Mouse (Mus musculus) liver, adult (tissue): ENCODE results near the gene Vmn1r60.
"Not testable (repeated sequence)": the region's sequence is repeated elsewhere in the genome, so short reads cannot be mapped to it uniquely, and the experiment has no call there.

Source experiments
- GATA4 ChIP-seq: IDR thresholded peaks from 2 replicates; pipeline ENCODE4 v1.6.1; 2014; ENCODE audit warnings: mild to moderate bottlenecking, low read length; ENCODE audit not compliant: insufficient replicate concordance

The Vmn1r60 gene

DNA sequence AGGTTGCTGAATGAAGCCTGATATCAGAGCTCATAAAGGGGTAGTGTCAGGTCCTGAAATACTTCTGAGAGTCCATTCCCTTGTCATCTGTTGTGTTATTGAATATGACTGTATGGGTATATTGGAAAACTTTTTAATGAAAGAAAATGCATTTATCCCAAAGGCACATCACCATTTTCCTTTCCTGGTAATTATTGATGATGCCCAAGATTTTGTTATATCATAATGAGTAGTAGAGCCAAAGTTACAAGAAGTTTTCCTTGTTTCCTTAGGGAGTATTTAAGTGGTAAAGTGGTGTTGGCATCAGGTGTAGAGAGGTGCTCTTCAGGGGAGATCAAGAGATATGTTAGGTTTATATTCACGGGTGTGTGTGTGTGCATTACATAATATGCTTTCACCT lies at the start of gene Vmn1r60:
Gene Vmn1r60 (minus strand): TSS at position 101 of the 400 bp plus-strand sequence.
- not testable (repeated sequence) for TF ChIP-seq GATA4

DNA sequence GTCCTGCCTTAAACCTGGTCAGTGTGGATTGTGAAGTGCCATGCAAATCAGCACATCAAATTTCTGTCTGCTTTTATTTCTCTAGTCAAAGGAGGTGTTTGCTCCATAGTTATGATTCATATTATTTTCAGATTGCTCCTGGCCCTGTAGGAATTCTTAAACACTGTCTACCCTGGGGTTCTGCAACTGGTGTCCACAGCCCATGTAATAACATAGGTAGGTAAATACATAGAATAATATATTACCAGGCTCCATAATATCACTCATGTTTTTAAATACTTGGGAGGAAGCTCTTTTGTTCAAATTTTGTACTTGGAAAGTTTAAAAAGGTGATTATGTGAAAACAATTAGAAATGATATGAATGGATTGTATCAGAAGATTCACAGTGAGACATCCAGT lies 53.3 kb downstream of the Vmn1r60 start, which contains the start of gene Vmn2r28:
Gene Vmn2r28 (minus strand): TSS at position 101 of the 400 bp plus-strand sequence.
- not testable (repeated sequence) for TF ChIP-seq GATA4
